Mouse (Mus musculus) hindbrain, embryonic 14.5 days (tissue): ENCODE data around the gene 6030452D12Rik. TPM values are rescaled to one million over a fixed set of nuclear protein-coding genes. Genes with fewer than 3 reads are reported as not detected.

Experiments used
- ATAC-seq: fragments of 200-750 bp; cut with Nextera tagmentation; 2 replicates; pipeline ENCODE4 v1.8.0; 2017; ENCODE audit warnings: moderate number of reproducible peaks, mild to moderate bottlenecking, moderate TSS enrichment, moderate library complexity; ENCODE audit not compliant: low FRiP score
- DNase-seq: peaks from one replicate; pipeline ENCODE4 v3.0.0-alpha.2; 2015; ENCODE audit warnings: low spot score
- H3K27ac ChIP-seq: fragments of 300-500 bp; sonication (generic); 2 replicates; pipeline ENCODE4 v1.5.1; 2014; ENCODE audit warnings: mild to moderate bottlenecking, moderate library complexity
- H3K27me3 ChIP-seq: fragments of 300-500 bp; sonication (generic); 2 replicates; pipeline ENCODE4 v1.6.1; 2014; ENCODE audit warnings: mild to moderate bottlenecking, low read length, mixed read lengths; ENCODE audit not compliant: control insufficient read depth, insufficient read depth
- H3K36me3 ChIP-seq: fragments of 300-500 bp; sonication (generic); replicated peaks from 2 replicates; pipeline ENCODE4 v1.6.1; 2014; ENCODE audit not compliant: control insufficient read depth, insufficient read depth
- H3K4me1 ChIP-seq: fragments of 300-500 bp; sonication (generic); replicated peaks from 2 replicates; pipeline ENCODE4 v1.6.1; 2014; ENCODE audit warnings: antibody characterized with exemption, low read length, mixed read lengths; ENCODE audit not compliant: control insufficient read depth, insufficient read depth
- H3K4me2 ChIP-seq: fragments of 300-500 bp; sonication (generic); replicated peaks from 2 replicates; pipeline ENCODE4 v1.6.1; 2014; ENCODE audit warnings: mild to moderate bottlenecking, moderate library complexity
- H3K4me3 ChIP-seq: fragments of 300-500 bp; sonication (generic); replicated peaks from 2 replicates; pipeline ENCODE4 v1.5.1; 2014; ENCODE audit warnings: mild to moderate bottlenecking, low read length
- H3K9ac ChIP-seq: fragments of 300-500 bp; sonication (generic); 2 replicates; pipeline ENCODE4 v1.6.1; 2014
- H3K9me3 ChIP-seq: fragments of 300-500 bp; sonication (generic); 2 replicates; pipeline ENCODE4 v1.6.1; 2016; ENCODE audit warnings: low read length; ENCODE audit not compliant: control insufficient read depth
- WGBS: fragments of 180-500 bp; shearing (Covaris S2); extraction: QIAGEN DNeasy Blood & Tissue Kit; methylation state at CpG from one replicate; pipeline ENCODE4 v1.1.7; 2014; 5-methylcytosine and 5-hydroxymethylcytosine counted together
- polyA plus RNA-seq: library from polyadenylated mRNA; unstranded; fragments of >200 nt; fragmentation: Nextera tagmentation; extraction: Ambion mirVana; gene quantifications from 2 replicates; pipeline ENCODE4 v1.2.1, GENCODE M21; 2014

6030452D12Rik gene
- not detected in 2 replicates for polyA plus RNA-seq

- ATAC-seq (no peak), DNase-seq (no peak)
- no peak within 1 kb of the TSS for H3K9ac ChIP-seq
- no peak within 1 kb of the TSS for H3K27ac ChIP-seq
- H3K9me3 ChIP-seq: no peaks in the 10 kb centered on the region
- H3K36me3 ChIP-seq: no peaks in the 10 kb centered on the region
- H3K27me3 ChIP-seq: no peaks in the 10 kb centered on the region
- WGBS: 78% methylated on average over 8 of the region's 8 CpGs
- H3K4me1 ChIP-seq: no peaks in the 10 kb centered on the region
- H3K4me3 ChIP-seq: no peak within 1 kb of the TSS
- no peak within 1 kb of the TSS for H3K4me2 ChIP-seq
Observed at GRCm38 (mm10) chr8:106500018-106500685, at the start of gene 6030452D12Rik. Gene 6030452D12Rik (plus strand): TSS chr8:106500522.

GRCm38 (mm10) chr8:106451301-106452085 is 48.8 kb upstream of the 6030452D12Rik start:
- H3K27ac ChIP-seq: no peak overlapping the region
- H3K9me3 ChIP-seq: no peaks in the 10 kb centered on the region
- no peak overlapping the region for H3K4me3 ChIP-seq
- H3K9ac ChIP-seq: no peak overlapping the region
- no peaks in the 10 kb centered on the region for H3K4me1 ChIP-seq
- 75% methylated on average over 6 of the region's 6 CpGs for WGBS
- no peak overlapping the region for H3K4me2 ChIP-seq
- ATAC-seq (no peak), DNase-seq (no peak)
- H3K36me3 ChIP-seq: no peaks in the 10 kb centered on the region
- H3K27me3 ChIP-seq: no peaks in the 10 kb centered on the region

GRCm38 (mm10) chr8:106452701-106453481 is 47.4 kb upstream of the 6030452D12Rik start:
- ATAC-seq (no peak), DNase-seq (peak; percentile 37)
- WGBS: 56% methylated on average over 12 of the region's 12 CpGs
- Histone ChIP-seq H3K9me3 (no peaks in the 10 kb centered on the region), H3K4me1 (no peaks in the 10 kb centered on the region), H3K9ac (no peak overlapping the region), H3K27me3 (no peaks in the 10 kb centered on the region), H3K4me3 (no peak overlapping the region), H3K4me2 (no peak overlapping the region), H3K36me3 (no peaks in the 10 kb centered on the region), H3K27ac (no peak overlapping the region)

- H3K27me3 ChIP-seq: no peaks in the 10 kb centered on the region
- H3K9ac ChIP-seq: no peak overlapping the region
- no peak for ATAC-seq
- H3K4me1 ChIP-seq: no peaks in the 10 kb centered on the region
- no peak overlapping the region for H3K27ac ChIP-seq
- no peak for DNase-seq
- H3K9me3 ChIP-seq: no peaks in the 10 kb centered on the region
- no peak overlapping the region for H3K4me3 ChIP-seq
- 69% methylated on average over 11 of the region's 11 CpGs for WGBS
- H3K4me2 ChIP-seq: no peak overlapping the region
- H3K36me3 ChIP-seq: no peaks in the 10 kb centered on the region
Observed at GRCm38 (mm10) chr8:106454036-106454435, 46.3 kb upstream of the 6030452D12Rik start.

- no peaks in the 10 kb centered on the region for H3K9me3 ChIP-seq
- no peaks in the 10 kb centered on the region for H3K27me3 ChIP-seq
- H3K4me3 ChIP-seq: no peak overlapping the region
- H3K9ac ChIP-seq: no peak overlapping the region
- H3K4me2 ChIP-seq: no peak overlapping the region
- no peak for ATAC-seq
- H3K36me3 ChIP-seq: no peaks in the 10 kb centered on the region
- no peaks in the 10 kb centered on the region for H3K4me1 ChIP-seq
- 87% methylated on average over 5 of the region's 5 CpGs for WGBS
- DNase-seq: no peak
- H3K27ac ChIP-seq: no peak overlapping the region
Observed at GRCm38 (mm10) chr8:106462131-106462530, 38.2 kb upstream of the 6030452D12Rik start.

DNA sequence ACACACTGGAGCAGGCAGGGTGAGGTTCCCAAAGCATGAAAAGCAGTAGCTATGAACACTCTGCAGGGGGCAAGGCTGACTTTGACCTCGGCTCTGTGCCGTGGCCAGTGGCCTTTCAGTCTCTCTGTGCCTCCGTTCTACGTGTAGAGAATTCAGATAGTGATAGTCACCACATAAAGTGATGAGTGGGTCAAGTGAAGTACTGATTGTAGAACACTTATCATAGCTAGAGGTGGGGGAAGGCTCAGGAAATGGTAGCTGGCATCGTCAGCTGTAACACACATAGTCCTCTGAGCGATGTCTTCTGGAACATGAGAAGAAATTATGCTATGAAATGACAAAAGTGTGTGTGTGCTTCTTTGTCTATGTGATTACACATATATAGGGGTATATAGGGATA is 36.5 kb upstream of the 6030452D12Rik start:
- Histone ChIP-seq H3K27me3 (no peaks in the 10 kb centered on the region), H3K9ac (no peak overlapping the region), H3K9me3 (no peaks in the 10 kb centered on the region), H3K4me3 (no peak overlapping the region), H3K27ac (no peak overlapping the region), H3K4me2 (no peak overlapping the region), H3K4me1 (no peaks in the 10 kb centered on the region), H3K36me3 (no peaks in the 10 kb centered on the region)
- ATAC-seq (no peak), DNase-seq (no peak)
- WGBS: 77% methylated on average over 6 of the region's 6 CpGs

GRCm38 (mm10) chr8:106469485-106469884 is 30.8 kb upstream of the 6030452D12Rik start:
- Histone ChIP-seq H3K9ac (no peak overlapping the region), H3K4me3 (no peak overlapping the region), H3K4me1 (no peaks in the 10 kb centered on the region), H3K9me3 (no peaks in the 10 kb centered on the region), H3K4me2 (no peak overlapping the region), H3K36me3 (no peaks in the 10 kb centered on the region), H3K27ac (no peak overlapping the region), H3K27me3 (no peaks in the 10 kb centered on the region)
- no peak for ATAC-seq
- 59% methylated on average over 7 of the region's 7 CpGs for WGBS
- no peak for DNase-seq

DNA sequence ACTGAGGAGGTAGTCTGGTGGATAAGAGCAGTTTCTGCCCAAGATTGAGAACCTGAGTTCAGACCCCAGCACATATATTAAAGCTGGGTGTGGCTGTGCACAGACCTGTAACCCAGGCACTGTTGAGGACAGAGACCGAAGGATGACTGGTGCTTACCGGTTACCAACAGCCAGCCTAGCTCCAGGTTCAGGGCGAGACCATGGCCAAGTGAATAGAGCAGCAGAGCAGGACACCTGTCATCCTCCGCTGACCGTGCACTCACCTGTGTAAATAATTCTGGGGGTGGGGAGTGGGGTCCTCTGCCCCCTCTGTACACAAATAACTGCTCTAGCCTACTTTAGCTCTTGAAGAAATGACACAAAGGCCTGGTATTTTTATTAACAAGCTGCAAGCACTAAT is 26.3 kb upstream of the 6030452D12Rik start:
- WGBS: 90% methylated on average over 5 of the region's 5 CpGs
- Histone ChIP-seq H3K4me3 (no peak overlapping the region), H3K4me1 (no peaks in the 10 kb centered on the region), H3K4me2 (no peak overlapping the region), H3K9ac (no peak overlapping the region), H3K27ac (no peak overlapping the region), H3K27me3 (no peaks in the 10 kb centered on the region), H3K36me3 (no peaks in the 10 kb centered on the region), H3K9me3 (no peaks in the 10 kb centered on the region; the same call in 1 of the 2 replicates)
- ATAC-seq: no peak
- DNase-seq: no peak

DNA sequence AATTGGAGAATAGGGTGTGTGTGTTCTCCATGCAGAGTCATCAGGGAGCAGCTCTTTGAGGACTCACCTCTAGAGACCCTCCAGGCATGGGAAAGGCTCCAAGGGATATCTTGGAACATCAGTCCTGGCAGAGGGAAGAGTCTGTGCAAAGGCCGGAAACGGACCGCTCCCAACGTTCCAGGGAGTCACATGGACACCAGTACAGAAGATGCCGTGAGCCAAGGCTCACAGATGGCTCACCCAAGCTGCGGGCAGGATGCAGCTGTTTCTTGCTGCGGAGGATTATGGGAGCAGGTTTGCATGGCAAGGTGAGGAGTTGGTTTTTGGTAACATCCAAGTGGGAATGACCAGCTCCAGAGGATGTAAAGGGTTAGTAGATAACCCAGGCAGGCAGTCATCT is 3.9 kb downstream of the 6030452D12Rik start:
- peaks cover 31% of the 10 kb centered on the region for H3K27me3 ChIP-seq
- no peak overlapping the region for H3K9ac ChIP-seq
- ATAC-seq (no peak), DNase-seq (no peak)
- no peak overlapping the region for H3K4me3 ChIP-seq
- peaks cover 6% of the 10 kb centered on the region; the same call in 1 of the 2 replicates for H3K4me1 ChIP-seq
- H3K27ac ChIP-seq: no peak overlapping the region
- 86% methylated on average over 7 of the region's 7 CpGs for WGBS
- H3K4me2 ChIP-seq: no peak overlapping the region
- H3K36me3 ChIP-seq: no peaks in the 10 kb centered on the region
- H3K9me3 ChIP-seq: no peaks in the 10 kb centered on the region
